Mouse (Mus musculus): Measurements from ENCODE around the gene Oxct2b. TPM values are rescaled to one million over a fixed set of nuclear protein-coding genes. Genes with fewer than 3 reads are reported as not detected.
"Not testable (repeated sequence)": the region's sequence is repeated elsewhere in the genome, so short reads cannot be mapped to it uniquely, and the experiment has no call there.

Gene Oxct2b
- polyA plus RNA-seq, 1 experiment from 2014 or later, result not detected

GRCm38 (mm10) chr4:123093869-123094268, 22.2 kb upstream of the Oxct2b start:
- Histone ChIP-seq H3K9ac (replicated peaks; ENCODE audit: low read depth) (no peak overlapping the region), H3K4me2 (replicated peaks; ENCODE audit: low read depth, low read length) (peak overlapping the region; percentile 22), H3K4me1 (ENCODE audit: insufficient read depth, low read depth, low read length) (no peaks in the 10 kb centered on the region), H3K27ac (ENCODE audit: low read length) (no peak overlapping the region), H3K27me3 (replicated peaks; ENCODE audit: insufficient read depth, low read length) (no peaks in the 10 kb centered on the region), H3K36me3 (ENCODE audit: insufficient read depth, low read length) (no peaks in the 10 kb centered on the region), H3K4me3 (ENCODE audit: low read depth, low read length) (no peak overlapping the region), H3K9me3 (ENCODE audit: low read length) (no peaks in the 10 kb centered on the region)
- ATAC-seq (peak; percentile 46), DNase-seq (ENCODE audit: low spot score) (no peak)
- no peak for TF ChIP-seq CTCF (IDR thresholded peaks at IDR 0.05)
- no peak for TF ChIP-seq EP300 (IDR thresholded peaks at IDR 0.05)
- WGBS, result 46% methylated on average over 8 of the region's 9 CpGs

GRCm38 (mm10) chr4:123104651-123105450, 11.2 kb upstream of the Oxct2b start, which contains the start of gene Bmp8b:
Bmp8b (plus strand) TSS chr4:123105165.
- Histone ChIP-seq H3K27ac (ENCODE audit: low read length) (no peak within 1 kb of the TSS), H3K36me3 (ENCODE audit: insufficient read depth, low read length) (no peaks in the 10 kb centered on the region), H3K9ac (replicated peaks; ENCODE audit: low read depth) (no peak within 1 kb of the TSS), H3K27me3 (replicated peaks; ENCODE audit: insufficient read depth, low read length) (peaks cover 16% of the 10 kb centered on the region), H3K4me1 (ENCODE audit: insufficient read depth, low read depth, low read length) (0 out of 2 replicates have a peak, but pooled peaks cover 4% of the 10 kb centered on the region), H3K4me3 (ENCODE audit: low read depth, low read length) (peak within 1 kb of the TSS; percentile 28), H3K9me3 (ENCODE audit: low read length) (no peaks in the 10 kb centered on the region), H3K4me2 (replicated peaks; ENCODE audit: low read depth, low read length) (peak within 1 kb of the TSS; percentile 48)
- peak; percentile 53 for DNase-seq (ENCODE audit: low spot score)
- peak; percentile 83 for ATAC-seq
- WGBS, result 6% methylated on average over 67 of the region's 75 CpGs
- no peak for TF ChIP-seq EP300 (IDR thresholded peaks at IDR 0.05)
- TF ChIP-seq CTCF (IDR thresholded peaks at IDR 0.05), result no peak

- no peak overlapping the region for H3K9ac ChIP-seq (replicated peaks; ENCODE audit: low read depth)
- no peaks in the 10 kb centered on the region for H3K9me3 ChIP-seq (ENCODE audit: low read length)
- H3K4me2 ChIP-seq (replicated peaks; ENCODE audit: low read depth, low read length), result peak overlapping the region; percentile 48
Measured at GRCm38 (mm10) chr4:123105451-123105790, 10.6 kb upstream of the Oxct2b start.

GRCm38 (mm10) chr4:123105929-123106328, 10.1 kb upstream of the Oxct2b start:
- H3K27me3 ChIP-seq (replicated peaks; ENCODE audit: insufficient read depth, low read length), result peaks cover 16% of the 10 kb centered on the region
- WGBS, result 74% methylated on average over 6 of the region's 7 CpGs

More at GRCm38 (mm10) chr4:123105451-123105790, 10.6 kb upstream of the Oxct2b start:
- peak; percentile 15; the same call in 1 of the 2 replicates for ATAC-seq
- WGBS, result 18% methylated on average over 24 of the region's 24 CpGs
- no peaks in the 10 kb centered on the region for H3K36me3 ChIP-seq (ENCODE audit: insufficient read depth, low read length)
- no peak overlapping the region for H3K27ac ChIP-seq (ENCODE audit: low read length)
- H3K4me3 ChIP-seq (ENCODE audit: low read depth, low read length), result peak overlapping the region; percentile 28
- no peak for DNase-seq (ENCODE audit: low spot score)
- H3K27me3 ChIP-seq (replicated peaks; ENCODE audit: insufficient read depth, low read length), result peaks cover 16% of the 10 kb centered on the region
- TF ChIP-seq EP300 (IDR thresholded peaks at IDR 0.05), result no peak
- no peak for TF ChIP-seq CTCF (IDR thresholded peaks at IDR 0.05)
- 0 out of 2 replicates have a peak, but pooled peaks cover 4% of the 10 kb centered on the region for H3K4me1 ChIP-seq (ENCODE audit: insufficient read depth, low read depth, low read length)

GRCm38 (mm10) chr4:123106864-123107263, 9.2 kb upstream of the Oxct2b start:
- peaks cover 16% of the 10 kb centered on the region for H3K27me3 ChIP-seq (replicated peaks; ENCODE audit: insufficient read depth, low read length)
- WGBS, result 90% methylated on average over 2 of the region's 2 CpGs
- DNase-seq (ENCODE audit: low spot score), result no peak

More at GRCm38 (mm10) chr4:123105929-123106328, 10.1 kb upstream of the Oxct2b start:
- not testable (repeated sequence) for ATAC-seq; H3K36me3 ChIP-seq (ENCODE audit: insufficient read depth, low read length); H3K27ac ChIP-seq (ENCODE audit: low read length); DNase-seq (ENCODE audit: low spot score); H3K4me2 ChIP-seq (replicated peaks; ENCODE audit: low read depth, low read length); H3K4me3 ChIP-seq (ENCODE audit: low read depth, low read length); H3K9ac ChIP-seq (replicated peaks; ENCODE audit: low read depth); H3K9me3 ChIP-seq (ENCODE audit: low read length); H3K4me1 ChIP-seq (ENCODE audit: insufficient read depth, low read depth, low read length)

GRCm38 (mm10) chr4:123108056-123108455, 8.0 kb upstream of the Oxct2b start:
- ATAC-seq (no peak), DNase-seq (ENCODE audit: low spot score) (no peak)
- 91% methylated on average over 5 of the region's 5 CpGs for WGBS
- Histone ChIP-seq H3K27me3 (replicated peaks; ENCODE audit: insufficient read depth, low read length) (peaks cover 16% of the 10 kb centered on the region), H3K9ac (replicated peaks; ENCODE audit: low read depth) (no peak overlapping the region), H3K4me3 (ENCODE audit: low read depth, low read length) (no peak overlapping the region), H3K4me1 (ENCODE audit: insufficient read depth, low read depth, low read length) (0 out of 2 replicates have a peak, but pooled peaks cover 4% of the 10 kb centered on the region), H3K36me3 (ENCODE audit: insufficient read depth, low read length) (no peaks in the 10 kb centered on the region), H3K4me2 (replicated peaks; ENCODE audit: low read depth, low read length) (no peak overlapping the region), H3K9me3 (ENCODE audit: low read length) (no peaks in the 10 kb centered on the region), H3K27ac (ENCODE audit: low read length) (no peak overlapping the region)
- TF ChIP-seq EP300 (IDR thresholded peaks at IDR 0.05), result no peak
- no peak for TF ChIP-seq CTCF (IDR thresholded peaks at IDR 0.05)

More at GRCm38 (mm10) chr4:123106864-123107263, 9.2 kb upstream of the Oxct2b start:
- no peaks in the 10 kb centered on the region for H3K36me3 ChIP-seq (ENCODE audit: insufficient read depth, low read length)
- no peak overlapping the region for H3K4me3 ChIP-seq (ENCODE audit: low read depth, low read length)
- H3K9me3 ChIP-seq (ENCODE audit: low read length), result no peaks in the 10 kb centered on the region
- 0 out of 2 replicates have a peak, but pooled peaks cover 4% of the 10 kb centered on the region for H3K4me1 ChIP-seq (ENCODE audit: insufficient read depth, low read depth, low read length)
- TF ChIP-seq CTCF (IDR thresholded peaks at IDR 0.05), result no peak
- no peak for TF ChIP-seq EP300 (IDR thresholded peaks at IDR 0.05)
- ATAC-seq, result no peak
- H3K27ac ChIP-seq (ENCODE audit: low read length), result no peak overlapping the region
- H3K9ac ChIP-seq (replicated peaks; ENCODE audit: low read depth), result no peak overlapping the region
- H3K4me2 ChIP-seq (replicated peaks; ENCODE audit: low read depth, low read length), result no peak overlapping the region
